Mouse (Mus musculus) forebrain, embryonic 10.5 days (tissue): ENCODE measurements around the gene Spaca1. TPM values are rescaled to one million over a fixed set of nuclear protein-coding genes. Genes with fewer than 3 reads are reported as not detected.
"Not testable (repeated sequence)": the region's sequence is repeated elsewhere in the genome, so short reads cannot be mapped to it uniquely, and the experiment has no call there.

Source experiments
- DNase-seq: peaks from one replicate; pipeline ENCODE4 v3.0.0-alpha.2; 2017; ENCODE audit warnings: low spot score; ENCODE audit errors: extremely low spot score
- H3K27ac ChIP-seq: fragments of 300-500 bp; sonication (generic); 2 replicates; pipeline ENCODE4 v1.5.1; 2016; ENCODE audit warnings: mild to moderate bottlenecking
- H3K27me3 ChIP-seq: fragments of 300-500 bp; sonication (generic); 2 replicates; pipeline ENCODE4 v1.6.1; 2016; ENCODE audit warnings: mild to moderate bottlenecking; ENCODE audit not compliant: poor library complexity, severe bottlenecking
- H3K36me3 ChIP-seq: fragments of 300-500 bp; sonication (generic); replicated peaks from 2 replicates; pipeline ENCODE4 v1.6.1; 2016; ENCODE audit warnings: mild to moderate bottlenecking, moderate library complexity
- H3K4me1 ChIP-seq: fragments of 300-500 bp; sonication (generic); 2 replicates; pipeline ENCODE4 v1.6.1; 2016
- H3K4me3 ChIP-seq: fragments of 300-500 bp; sonication (generic); 2 replicates; pipeline ENCODE4 v1.5.1; 2016; ENCODE audit warnings: mild to moderate bottlenecking, moderate library complexity
- H3K9me3 ChIP-seq: fragments of 300-500 bp; sonication (generic); 2 replicates; pipeline ENCODE4 v1.6.1; 2016; ENCODE audit warnings: mild to moderate bottlenecking, moderate library complexity
- WGBS: fragments of 180-500 bp; shearing (Covaris S2); methylation state at CpG from one replicate; pipeline ENCODE4 v1.1.7; 2016; 5-methylcytosine and 5-hydroxymethylcytosine counted together
- polyA plus RNA-seq: library from polyadenylated mRNA; unstranded; fragments of >200 nt; fragmentation: Nextera tagmentation; extraction: Ambion mirVana; gene quantifications from 2 replicates; pipeline ENCODE4 v1.2.1, GENCODE M21; 2016

Spaca1 gene
- 0.92 and 1.0 TPM in 2 replicates for polyA plus RNA-seq

GRCm38 (mm10) chr4:34049571-34050255 lies at the start of gene Spaca1:
Gene Spaca1 (minus strand): TSS chr4:34050191.
- peaks cover 6% of the 10 kb centered on the region for H3K4me1 ChIP-seq
- peak within 1 kb of the TSS; percentile 70 for H3K27ac ChIP-seq
- peak; percentile 17 for DNase-seq
- H3K4me3 ChIP-seq, result peak within 1 kb of the TSS; percentile 37
- H3K9me3 ChIP-seq, result peaks cover 7% of the 10 kb centered on the region; the same call in 1 of the 2 replicates
- no peaks in the 10 kb centered on the region for H3K36me3 ChIP-seq
- WGBS, result 41% methylated on average over 46 of the region's 46 CpGs
- no peaks in the 10 kb centered on the region; the same call in 1 of the 2 replicates for H3K27me3 ChIP-seq

GRCm38 (mm10) chr4:34087286-34087685 lies 37.3 kb upstream of the Spaca1 start:
- not testable (repeated sequence) for H3K4me3 ChIP-seq, H3K27me3 ChIP-seq, DNase-seq, H3K4me1 ChIP-seq, H3K9me3 ChIP-seq, H3K27ac ChIP-seq, H3K36me3 ChIP-seq
- WGBS, result 88% methylated on average over 5 of the region's 5 CpGs

- H3K36me3 ChIP-seq, result no peaks in the 10 kb centered on the region
- DNase-seq, result no peak
- no peaks in the 10 kb centered on the region for H3K4me1 ChIP-seq
- H3K27me3 ChIP-seq, result no peaks in the 10 kb centered on the region
- H3K4me3 ChIP-seq, result no peak overlapping the region
- H3K27ac ChIP-seq, result no peak overlapping the region
- H3K9me3 ChIP-seq, result no peaks in the 10 kb centered on the region
- 78% methylated on average over 3 of the region's 3 CpGs for WGBS
Observed at GRCm38 (mm10) chr4:34081064-34081463, 31.1 kb upstream of the Spaca1 start.

GRCm38 (mm10) chr4:34069002-34069401 lies 19.0 kb upstream of the Spaca1 start:
- no peak for DNase-seq
- Histone ChIP-seq H3K27ac (no peak overlapping the region), H3K4me1 (no peaks in the 10 kb centered on the region), H3K9me3 (no peaks in the 10 kb centered on the region), H3K4me3 (no peak overlapping the region), H3K27me3 (no peaks in the 10 kb centered on the region), H3K36me3 (no peaks in the 10 kb centered on the region)
- 86% methylated on average over 2 of the region's 5 CpGs for WGBS

- Histone ChIP-seq H3K4me1 (no peaks in the 10 kb centered on the region), H3K36me3 (no peaks in the 10 kb centered on the region), H3K9me3 (no peaks in the 10 kb centered on the region; the same call in 1 of the 2 replicates), H3K27me3 (no peaks in the 10 kb centered on the region), H3K27ac (no peak overlapping the region), H3K4me3 (no peak overlapping the region)
- 84% methylated on average over 1 of the region's 1 CpGs for WGBS
- DNase-seq, result no peak
Observed at GRCm38 (mm10) chr4:34058320-34058719, 8.3 kb upstream of the Spaca1 start.

GRCm38 (mm10) chr4:34026771-34027170 lies 23.2 kb downstream of the Spaca1 start:
- no peaks in the 10 kb centered on the region for H3K36me3 ChIP-seq
- DNase-seq, result no peak
- no peak overlapping the region for H3K27ac ChIP-seq
- H3K27me3 ChIP-seq, result no peaks in the 10 kb centered on the region
- no peaks in the 10 kb centered on the region; the same call in 1 of the 2 replicates for H3K4me1 ChIP-seq
- H3K9me3 ChIP-seq, result peaks cover 5% of the 10 kb centered on the region; the same call in 1 of the 2 replicates
- 96% methylated on average over 2 of the region's 2 CpGs for WGBS
- no peak overlapping the region for H3K4me3 ChIP-seq

- 47% methylated on average over 2 of the region's 2 CpGs for WGBS
- peaks cover 5% of the 10 kb centered on the region for H3K4me1 ChIP-seq
- no peaks in the 10 kb centered on the region for H3K9me3 ChIP-seq
- DNase-seq, result no peak
- H3K27ac ChIP-seq, result no peak overlapping the region
- no peak overlapping the region for H3K4me3 ChIP-seq
- H3K36me3 ChIP-seq, result no peaks in the 10 kb centered on the region
- no peaks in the 10 kb centered on the region for H3K27me3 ChIP-seq
Observed at GRCm38 (mm10) chr4:34021456-34021855, 28.5 kb downstream of the Spaca1 start.

GRCm38 (mm10) chr4:33996382-33996781 lies 53.6 kb downstream of the Spaca1 start:
- Histone ChIP-seq H3K27me3 (no peaks in the 10 kb centered on the region), H3K27ac (no peak overlapping the region), H3K36me3 (no peaks in the 10 kb centered on the region), H3K4me1 (no peaks in the 10 kb centered on the region), H3K4me3 (no peak overlapping the region), H3K9me3 (0 out of 2 replicates have a peak, but pooled peaks cover 3% of the 10 kb centered on the region)
- DNase-seq, result no peak

GRCm38 (mm10) chr4:33992687-33993086 lies 57.3 kb downstream of the Spaca1 start:
- Histone ChIP-seq H3K36me3 (no peaks in the 10 kb centered on the region), H3K27ac (no peak overlapping the region), H3K4me3 (no peak overlapping the region), H3K9me3 (no peaks in the 10 kb centered on the region), H3K4me1 (no peaks in the 10 kb centered on the region), H3K27me3 (no peaks in the 10 kb centered on the region)
- no peak for DNase-seq
- WGBS, result 69% methylated on average over 3 of the region's 3 CpGs

- H3K36me3 ChIP-seq, result no peaks in the 10 kb centered on the region
- no peaks in the 10 kb centered on the region for H3K27me3 ChIP-seq
- no peak overlapping the region for H3K27ac ChIP-seq
- no peaks in the 10 kb centered on the region for H3K4me1 ChIP-seq
- DNase-seq, result no peak
- no peak overlapping the region for H3K4me3 ChIP-seq
- 89% methylated on average over 5 of the region's 5 CpGs for WGBS
- no peaks in the 10 kb centered on the region for H3K9me3 ChIP-seq
Observed at GRCm38 (mm10) chr4:33988466-33989089, 61.4 kb downstream of the Spaca1 start.

Other genes with a start within 250 kb of the Spaca1 start
- gene Cnr1, start 125.6 kb downstream of the Spaca1 start, polyA plus RNA-seq, result 1.6 and 2.7 TPM in 2 replicates